Comparison of ENCODE assay signal across 8 mouse cellular contexts in genomic region chr16:97995849-97996615, GRCm38 (mm10). TPM values are rescaled to one million over a fixed set of nuclear protein-coding genes. Genes with fewer than 3 reads are reported as not detected.
A peak's percentile ranks its signal among the peaks of the same experiment; 100 is the strongest.
DNase-seq lines count a peak whose midpoint lies in the region; ATAC-seq lines count a peak whose summit lies in the region.

No protein-coding gene starts in this region.

- ATAC-seq in embryonic facial prominence, embryonic 15.5 days (ENCODE audit: insufficient number of reproducible peaks, low FRiP score, low TSS enrichment, low read depth) = no peak
- ATAC-seq in hindbrain, embryonic 11.5 days (ENCODE audit: low FRiP score) = no peak
- ATAC-seq in liver, embryonic 11.5 days (replicated peaks; ENCODE audit: low FRiP score) = no peak
- no peak for ATAC-seq in neural tube, embryonic 15.5 days (ENCODE audit: low FRiP score)

- H3K27ac ChIP-seq in embryonic facial prominence, embryonic 15.5 days (replicated peaks) = no peak overlapping the region
- no peak overlapping the region for H3K27ac ChIP-seq in hindbrain, embryonic 11.5 days (ENCODE audit: low read depth, low read length)
- H3K27ac ChIP-seq in liver, embryonic 11.5 days (ENCODE audit: low read depth, low read length) = peak overlapping the region; percentile 81
- 0 out of 2 replicates have a peak overlapping the region, but pooled peaks have one; percentile 76 for H3K27ac ChIP-seq in neural tube, embryonic 15.5 days (replicated peaks)

- no peak overlapping the region for H3K9ac ChIP-seq in embryonic facial prominence, embryonic 15.5 days
- H3K9ac ChIP-seq in hindbrain, embryonic 11.5 days (ENCODE audit: low read depth, low read length) = peak overlapping the region; percentile 56
- peak overlapping the region; percentile 75 for H3K9ac ChIP-seq in liver, embryonic 11.5 days (ENCODE audit: low read depth, low read length)
- 0 out of 2 replicates have a peak overlapping the region, but pooled peaks have one; percentile 43 for H3K9ac ChIP-seq in neural tube, embryonic 15.5 days (replicated peaks)

- peaks cover 14% of the 10 kb centered on the region; the same call in 1 of the 2 replicates for H3K36me3 ChIP-seq in embryonic facial prominence, embryonic 15.5 days
- H3K36me3 ChIP-seq in hindbrain, embryonic 11.5 days (ENCODE audit: control insufficient read depth, insufficient read depth, low read length) = no peaks in the 10 kb centered on the region
- peaks cover 10% of the 10 kb centered on the region; the same call in 1 of the 2 replicates for H3K36me3 ChIP-seq in liver, embryonic 11.5 days (ENCODE audit: control insufficient read depth, insufficient read depth, low read length)
- peaks cover 3% of the 10 kb centered on the region; the same call in 1 of the 2 replicates for H3K36me3 ChIP-seq in neural tube, embryonic 15.5 days

- 0 out of 2 replicates have a peak, but pooled peaks cover 3% of the 10 kb centered on the region for H3K9me3 ChIP-seq in embryonic facial prominence, embryonic 15.5 days (replicated peaks)
- H3K9me3 ChIP-seq in hindbrain, embryonic 11.5 days (ENCODE audit: control insufficient read depth, low read length) = no peaks in the 10 kb centered on the region; the same call in 1 of the 2 replicates
- peaks cover 8% of the 10 kb centered on the region for H3K9me3 ChIP-seq in liver, embryonic 11.5 days (ENCODE audit: control insufficient read depth, low read length)
- H3K9me3 ChIP-seq in neural tube, embryonic 15.5 days (replicated peaks) = no peaks in the 10 kb centered on the region

- DNase-seq in urinary bladder, postnatal 14 days (ENCODE audit: low spot score) = peak; percentile 6
- no peak for DNase-seq in urinary bladder, postnatal 25 days (ENCODE audit: low spot score)
- DNase-seq in hindbrain, embryonic 11.5 days (ENCODE audit: low spot score) = no peak
- DNase-seq in liver, embryonic 11.5 days (ENCODE audit: low spot score) = no peak
- no peak for DNase-seq in right cerebral cortex, postnatal 36 days (ENCODE audit: low spot score in 2 of 2)
- no peak for DNase-seq in left cerebral cortex, postnatal 36 days (ENCODE audit: low spot score in 2 of 2)

- peak overlapping the region; percentile 56 for H3K4me2 ChIP-seq in embryonic facial prominence, embryonic 15.5 days (replicated peaks)
- peak overlapping the region; percentile 61 for H3K4me2 ChIP-seq in hindbrain, embryonic 11.5 days (replicated peaks; ENCODE audit: low read depth, low read length)
- H3K4me2 ChIP-seq in liver, embryonic 11.5 days = peak overlapping the region; percentile 79
- peak overlapping the region; percentile 86 for H3K4me2 ChIP-seq in neural tube, embryonic 15.5 days

- H3K4me3 ChIP-seq in embryonic facial prominence, embryonic 15.5 days (replicated peaks) = peak overlapping the region; percentile 51
- peak overlapping the region; percentile 56 for H3K4me3 ChIP-seq in hindbrain, embryonic 11.5 days (ENCODE audit: low read depth, low read length)
- H3K4me3 ChIP-seq in liver, embryonic 11.5 days (ENCODE audit: low read depth, low read length) = peak overlapping the region; percentile 69
- peak overlapping the region; percentile 58 for H3K4me3 ChIP-seq in neural tube, embryonic 15.5 days (replicated peaks)

- no peaks in the 10 kb centered on the region for H3K27me3 ChIP-seq in embryonic facial prominence, embryonic 15.5 days
- no peaks in the 10 kb centered on the region for H3K27me3 ChIP-seq in hindbrain, embryonic 11.5 days (ENCODE audit: control insufficient read depth, insufficient read depth, low read length)
- no peaks in the 10 kb centered on the region for H3K27me3 ChIP-seq in liver, embryonic 11.5 days (replicated peaks; ENCODE audit: control insufficient read depth, insufficient read depth, low read length)
- H3K27me3 ChIP-seq in neural tube, embryonic 15.5 days (replicated peaks) = no peaks in the 10 kb centered on the region

- H3K4me1 ChIP-seq in embryonic facial prominence, embryonic 15.5 days = peaks cover 11% of the 10 kb centered on the region
- H3K4me1 ChIP-seq in hindbrain, embryonic 11.5 days (replicated peaks; ENCODE audit: control insufficient read depth, insufficient read depth, low read length) = no peaks in the 10 kb centered on the region
- H3K4me1 ChIP-seq in liver, embryonic 11.5 days (replicated peaks; ENCODE audit: control insufficient read depth, insufficient read depth, low read length) = peaks cover 10% of the 10 kb centered on the region
- H3K4me1 ChIP-seq in neural tube, embryonic 15.5 days = peaks cover 18% of the 10 kb centered on the region

- intact Hi-C loops in left cerebral cortex, postnatal 36 days (cut with DNase I) = no loop called here

- 4% methylated on average over 1 of the region's 1 CpGs for WGBS in embryonic facial prominence, embryonic 15.5 days
- WGBS in hindbrain, embryonic 11.5 days = 36% methylated on average over 1 of the region's 1 CpGs
- WGBS in liver, embryonic 11.5 days = 17% methylated on average over 1 of the region's 1 CpGs
- 23% methylated on average over 1 of the region's 1 CpGs for WGBS in neural tube, embryonic 15.5 days

RNA-seq across cellular contexts. Expression of gene B230307C23Rik, which starts 1.1 kb away (rescaled TPM):
- polyA plus RNA-seq in embryonic facial prominence, embryonic 15.5 days (2015; fragmentation: Nextera tagmentation; extraction: Ambion mirVana) = 24.2 and 24.7 TPM in 2 replicates
- 19.6 and 23.4 TPM in 2 replicates for polyA plus RNA-seq in hindbrain, embryonic 11.5 days (2014; fragmentation: Nextera tagmentation; extraction: Ambion mirVana)
- 21.3 and 32.1 TPM in 2 replicates for polyA plus RNA-seq in liver, embryonic 11.5 days (2014; fragmentation: Nextera tagmentation; extraction: Ambion mirVana)
- polyA plus RNA-seq in neural tube, embryonic 15.5 days (2015; fragmentation: Nextera tagmentation; extraction: Ambion mirVana) = 17.7 and 20.1 TPM in 2 replicates
- total RNA-seq in left cerebral cortex, postnatal 36 days (2021) = 10 to 100 TPM; 20.2 to 26.0 TPM

RNA-seq across cellular contexts. Expression of gene Zbtb21, which starts 33.6 kb away (rescaled TPM):
- polyA plus RNA-seq in embryonic facial prominence, embryonic 15.5 days (2015; fragmentation: Nextera tagmentation; extraction: Ambion mirVana) = 14.3 and 15.0 TPM in 2 replicates
- 14.0 and 15.6 TPM in 2 replicates for polyA plus RNA-seq in hindbrain, embryonic 11.5 days (2014; fragmentation: Nextera tagmentation; extraction: Ambion mirVana)
- 10.0 and 10.1 TPM in 2 replicates for polyA plus RNA-seq in liver, embryonic 11.5 days (2014; fragmentation: Nextera tagmentation; extraction: Ambion mirVana)
- polyA plus RNA-seq in neural tube, embryonic 15.5 days (2015; fragmentation: Nextera tagmentation; extraction: Ambion mirVana) = 11.8 and 12.3 TPM in 2 replicates
- 10 to 100 TPM; 25.8 to 27.7 TPM for total RNA-seq in left cerebral cortex, postnatal 36 days (2021)

RNA-seq across cellular contexts. Expression of gene C2cd2, which starts 33.6 kb away (rescaled TPM):
- polyA plus RNA-seq in embryonic facial prominence, embryonic 15.5 days (2015; fragmentation: Nextera tagmentation; extraction: Ambion mirVana) = 23.4 and 23.5 TPM in 2 replicates
- 14.3 and 15.2 TPM in 2 replicates for polyA plus RNA-seq in hindbrain, embryonic 11.5 days (2014; fragmentation: Nextera tagmentation; extraction: Ambion mirVana)
- 12.1 and 12.5 TPM in 2 replicates for polyA plus RNA-seq in liver, embryonic 11.5 days (2014; fragmentation: Nextera tagmentation; extraction: Ambion mirVana)
- 18.4 and 20.6 TPM in 2 replicates for polyA plus RNA-seq in neural tube, embryonic 15.5 days (2015; fragmentation: Nextera tagmentation; extraction: Ambion mirVana)
- 10 to 100 TPM; 12.1 to 24.4 TPM for total RNA-seq in left cerebral cortex, postnatal 36 days (2021)

Comparison
In these comparisons a context has a peak if more than half of its experiments do, and no peak if none do; other contexts are left out.
1. H3K27ac ChIP-seq: peak in liver, embryonic 11.5 days (single experiment) and neural tube, embryonic 15.5 days (single experiment); none in embryonic facial prominence, embryonic 15.5 days (single experiment) and hindbrain, embryonic 11.5 days (single experiment).
2. Peak in every context shown above with its lines, with median percentiles within 50 percentile points of each other: H3K4me2 ChIP-seq and H3K4me3 ChIP-seq.